11 mouse cellular contexts compared by ENCODE assay signal in the genomic region with DNA sequence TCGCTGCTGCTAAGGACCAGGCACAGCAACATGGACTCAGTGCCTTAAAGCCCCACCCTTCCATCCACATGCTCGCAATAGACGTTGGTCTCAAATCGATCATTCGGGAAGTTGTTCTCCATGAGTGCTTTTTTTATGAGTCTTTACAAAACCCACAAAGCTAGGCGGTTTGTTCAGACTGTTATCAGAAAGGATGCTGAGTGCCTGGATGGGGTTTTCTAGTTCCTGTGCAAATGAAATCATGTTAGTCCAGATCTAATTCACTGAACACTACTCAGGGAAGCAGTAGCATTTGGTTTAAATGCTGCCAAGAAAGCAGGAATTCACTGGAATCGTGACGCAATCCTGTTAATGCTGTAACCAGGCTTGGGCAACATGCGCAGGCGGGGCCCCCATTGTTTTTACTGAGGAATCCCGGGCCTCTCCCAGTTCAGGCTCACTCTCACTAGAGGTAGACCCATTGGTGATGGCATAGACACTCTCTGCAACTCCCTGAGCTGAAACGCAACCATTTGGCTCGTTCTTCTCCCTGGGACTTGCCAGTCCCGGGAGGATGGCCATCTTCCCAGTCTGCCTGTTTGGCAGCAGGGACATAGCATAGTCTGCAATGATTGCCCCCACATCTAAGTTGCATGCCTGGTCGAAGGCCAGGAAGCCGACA. TPM values are rescaled to one million over a fixed set of nuclear protein-coding genes. Genes with fewer than 3 reads are reported as not detected.
A peak's percentile ranks its signal among the peaks of the same experiment; 100 is the strongest.
DNase-seq lines count a peak whose midpoint lies in the region; ATAC-seq lines count a peak whose summit lies in the region.
"Had no signal": no experiment of that assay in that cellular context is flagged by ENCODE, and none has a peak within 500 bp of the region (broad histone marks: within the 10 kb centered on the region; RNA-seq: fewer than 3 reads in every experiment).

No protein-coding gene starts in this region.

- H3K27ac ChIP-seq in heart, embryonic 11.5 days (ENCODE audit: low read depth, low read length) = no peak overlapping the region
- H3K27ac ChIP-seq in hindbrain, embryonic 16.5 days (ENCODE audit: low read depth, low read length) = no peak overlapping the region
- H3K27ac ChIP-seq: liver, embryonic 15.5 days had no signal

- H3K4me3 ChIP-seq in heart, embryonic 11.5 days (ENCODE audit: low read depth, low read length) = no peak overlapping the region
- H3K4me3 ChIP-seq in hindbrain, embryonic 16.5 days (ENCODE audit: low read length) = no peak overlapping the region
- H3K4me3 ChIP-seq: liver, embryonic 15.5 days had no signal

- intact Hi-C loops in left cerebral cortex, postnatal 36 days (cut with DNase I) = no loop called here

- no peak for DNase-seq in frontal cortex, postnatal 14 days (ENCODE audit: low spot score in 2 of 2)
- DNase-seq in 3T3-L1 (ENCODE audit: low read depth, low spot score) = peak; percentile 32
- DNase-seq in cerebellum, adult 11 months = peak; percentile 37
- DNase-seq in layer of hippocampus, adult 8-10 months (ENCODE audit: low spot score in 2 of 2) = peak; percentile 37 to 46
- DNase-seq in left cerebral cortex, postnatal 36 days (ENCODE audit: low spot score in 2 of 2) = no peak

- 84% methylated on average over 16 of the region's 16 CpGs for WGBS in heart, embryonic 11.5 days (ENCODE audit: insufficient replicate concordance)
- WGBS in hindbrain, embryonic 16.5 days = 87% methylated on average over 16 of the region's 16 CpGs

- H3K4me1 ChIP-seq in heart, embryonic 11.5 days (ENCODE audit: control insufficient read depth, insufficient read depth, low read length) = peaks cover 12% of the 10 kb centered on the region
- H3K4me1 ChIP-seq in hindbrain, embryonic 16.5 days (ENCODE audit: control insufficient read depth, insufficient read depth, low read depth, low read length) = peaks cover 14% of the 10 kb centered on the region
- H3K4me1 ChIP-seq: liver, embryonic 15.5 days had no signal

- H3K36me3 ChIP-seq in heart, embryonic 11.5 days (ENCODE audit: control insufficient read depth, insufficient read depth, low read length) = no peaks in the 10 kb centered on the region
- no peaks in the 10 kb centered on the region for H3K36me3 ChIP-seq in hindbrain, embryonic 16.5 days (ENCODE audit: control insufficient read depth, insufficient read depth, low read length)
- H3K36me3 ChIP-seq: liver, embryonic 15.5 days had no signal

- H3K9ac ChIP-seq in heart, embryonic 11.5 days (ENCODE audit: low read depth, low read length) = no peak overlapping the region
- no peak overlapping the region for H3K9ac ChIP-seq in hindbrain, embryonic 16.5 days (ENCODE audit: low read depth, low read length)
- H3K9ac ChIP-seq: liver, embryonic 15.5 days had no signal

- H3K4me2 ChIP-seq in heart, embryonic 11.5 days = no peak overlapping the region
- H3K4me2 ChIP-seq in hindbrain, embryonic 16.5 days (ENCODE audit: low read length) = no peak overlapping the region
- H3K4me2 ChIP-seq: liver, embryonic 15.5 days had no signal

- H3K9me3 ChIP-seq in heart, embryonic 11.5 days (replicated peaks; ENCODE audit: control insufficient read depth, low read length) = no peaks in the 10 kb centered on the region
- H3K9me3 ChIP-seq in hindbrain, embryonic 16.5 days (ENCODE audit: control insufficient read depth, low read length) = no peaks in the 10 kb centered on the region
- H3K9me3 ChIP-seq: liver, embryonic 15.5 days had no signal

- peak; percentile 68; the same call in 1 of the 2 replicates for ATAC-seq in frontal cortex, adult (ENCODE audit: low TSS enrichment)
- ATAC-seq in heart, embryonic 11.5 days (replicated peaks; ENCODE audit: insufficient number of reproducible peaks, low FRiP score, low TSS enrichment) = no peak
- no peak for ATAC-seq in hindbrain, embryonic 16.5 days
- ATAC-seq: intestine, embryonic 16.5 days had no signal

- no peaks in the 10 kb centered on the region; the same call in 1 of the 2 replicates for H3K27me3 ChIP-seq in heart, embryonic 11.5 days (ENCODE audit: control insufficient read depth, insufficient read depth, low read length)
- no peaks in the 10 kb centered on the region for H3K27me3 ChIP-seq in hindbrain, embryonic 16.5 days (replicated peaks; ENCODE audit: control insufficient read depth, insufficient read depth, low read length)
- H3K27me3 ChIP-seq: liver, embryonic 15.5 days had no signal

RNA-seq across cellular contexts. Expression of gene Rimkla, which starts 24.6 kb away (rescaled TPM):
- 10 to 100 TPM; 11.8 to 18.2 (median 13.2) TPM for total RNA-seq in layer of hippocampus, adult 8-10 months (2022)
- 5.3 and 6.1 TPM in 2 replicates for polyA plus RNA-seq in heart, embryonic 11.5 days (2014; fragmentation: Nextera tagmentation; extraction: Ambion mirVana)
- 1 to 10 TPM; 6.5 to 7.9 TPM for total RNA-seq in left cerebral cortex, postnatal 36 days (2021)
- 28.2 and 30.3 TPM in 2 replicates for polyA plus RNA-seq in hindbrain, embryonic 16.5 days (2015; fragmentation: Nextera tagmentation; extraction: Ambion mirVana)
- total RNA-seq: gastrocnemius, adult 8-10 months had no signal
- polyA plus RNA-seq: liver, embryonic 15.5 days had no signal

RNA-seq across cellular contexts. Expression of gene Zmynd12, which starts 45.2 kb away (rescaled TPM):
- total RNA-seq in layer of hippocampus, adult 8-10 months (2022) = under 1 TPM in 3 of 4 experiments, not detected in 1; 0.48 to 0.94 (median 0.55) TPM
- polyA plus RNA-seq in heart, embryonic 11.5 days (2014; fragmentation: Nextera tagmentation; extraction: Ambion mirVana) = not detected in 2 replicates
- total RNA-seq in left cerebral cortex, postnatal 36 days (2021) = under 1 TPM in 1 of 2 experiments, not detected in 1; 0.88 TPM
- 0.63 and 0.89 TPM in 2 replicates for polyA plus RNA-seq in hindbrain, embryonic 16.5 days (2015; fragmentation: Nextera tagmentation; extraction: Ambion mirVana)
- total RNA-seq: gastrocnemius, adult 8-10 months had no signal

RNA-seq across cellular contexts. Expression of gene Ppcs, which starts 45.6 kb away (rescaled TPM):
- total RNA-seq in layer of hippocampus, adult 8-10 months (2022) = 1 to 10 TPM; 3.9 to 8.8 (median 5.9) TPM
- 26.6 and 27.1 TPM in 2 replicates for polyA plus RNA-seq in heart, embryonic 11.5 days (2014; fragmentation: Nextera tagmentation; extraction: Ambion mirVana)
- total RNA-seq in left cerebral cortex, postnatal 36 days (2021) = 1 to 10 TPM; 4.7 to 7.2 TPM
- polyA plus RNA-seq in hindbrain, embryonic 16.5 days (2015; fragmentation: Nextera tagmentation; extraction: Ambion mirVana) = 22.2 and 27.3 TPM in 2 replicates

RNA-seq across cellular contexts. Expression of gene Ccdc30, which starts 52.5 kb away (rescaled TPM):
- total RNA-seq in layer of hippocampus, adult 8-10 months (2022) = 10 to 100 TPM; 20.5 to 25.5 (median 22.6) TPM
- polyA plus RNA-seq in heart, embryonic 11.5 days (2014; fragmentation: Nextera tagmentation; extraction: Ambion mirVana) = 3.9 and 4.0 TPM in 2 replicates
- total RNA-seq in left cerebral cortex, postnatal 36 days (2021) = 10 to 100 TPM; 19.5 to 23.3 TPM
- 18.8 and 20.0 TPM in 2 replicates for polyA plus RNA-seq in hindbrain, embryonic 16.5 days (2015; fragmentation: Nextera tagmentation; extraction: Ambion mirVana)

Comparison
In these comparisons a context has a peak if more than half of its experiments do, and no peak if none do; other contexts are left out.
1. DNase-seq: peak in 3T3-L1 (single experiment), cerebellum, adult 11 months (single experiment) and layer of hippocampus, adult 8-10 months (2 of 2); none in frontal cortex, postnatal 14 days (0 of 2) and left cerebral cortex, postnatal 36 days (0 of 2).